Mouse (Mus musculus) liver, postnatal 0 days (tissue): ENCODE results near the gene Cerkl. TPM values are rescaled to one million over a fixed set of nuclear protein-coding genes. Genes with fewer than 3 reads are reported as not detected.

Experiments used
- ATAC-seq: fragments of 200-750 bp; cut with Nextera tagmentation; 2 replicates; pipeline ENCODE4 v1.8.0; 2017; ENCODE audit warnings: mild to moderate bottlenecking, moderate library complexity
- DNase-seq: peaks from one replicate; pipeline ENCODE4 v3.0.0-alpha.2; 2016
- H3K27ac ChIP-seq: fragments of 300-500 bp; sonication (generic); 2 replicates; pipeline ENCODE4 v1.5.1; 2014; ENCODE audit warnings: antibody characterized with exemption, moderate library complexity, mild to moderate bottlenecking, low read depth
- H3K27me3 ChIP-seq: fragments of 300-500 bp; sonication (generic); 2 replicates; pipeline ENCODE4 v1.6.1; 2014; ENCODE audit warnings: low read length, control low read depth, mixed read lengths; ENCODE audit not compliant: insufficient read depth
- H3K36me3 ChIP-seq: fragments of 300-500 bp; sonication (generic); replicated peaks from 2 replicates; pipeline ENCODE4 v1.6.1; 2014; ENCODE audit warnings: mild to moderate bottlenecking, control low read depth, low read length, moderate library complexity, mixed read lengths; ENCODE audit not compliant: insufficient read depth
- H3K4me1 ChIP-seq: fragments of 300-500 bp; sonication (generic); 2 replicates; pipeline ENCODE4 v1.6.1; 2014; ENCODE audit warnings: antibody characterized with exemption, mild to moderate bottlenecking, control low read depth; ENCODE audit not compliant: insufficient read depth
- H3K4me2 ChIP-seq: fragments of 300-500 bp; sonication (generic); 2 replicates; pipeline ENCODE4 v1.6.1; 2014; ENCODE audit warnings: low read depth, mild to moderate bottlenecking, low read length, moderate library complexity, mixed read lengths
- H3K4me3 ChIP-seq: fragments of 300-500 bp; sonication (generic); 2 replicates; pipeline ENCODE4 v1.5.1; 2014; ENCODE audit warnings: low read depth, low read length
- H3K9ac ChIP-seq: fragments of 300-500 bp; sonication (generic); replicated peaks from 2 replicates; pipeline ENCODE4 v1.6.1; 2014; ENCODE audit warnings: mild to moderate bottlenecking, moderate library complexity
- H3K9me3 ChIP-seq: fragments of 300-500 bp; sonication (generic); 2 replicates; pipeline ENCODE4 v1.6.1; 2016; ENCODE audit warnings: mild to moderate bottlenecking, control low read depth, low read length, mixed read lengths
- CTCF ChIP-seq: sonication (generic); IDR thresholded peaks from 2 replicates; pipeline ENCODE4 v1.5.1; 2016; ENCODE audit warnings: antibody characterized with exemption, low read depth
- EP300 ChIP-seq: IDR thresholded peaks from 2 replicates; pipeline ENCODE4 v1.6.1; 2016; ENCODE audit warnings: antibody characterized with exemption, low read depth, mild to moderate bottlenecking
- WGBS: fragments of 180-500 bp; shearing (Covaris S2); extraction: QIAGEN DNeasy Blood & Tissue Kit; methylation state at CpG from one replicate; pipeline ENCODE4 v1.1.7; 2014; ENCODE audit not compliant: insufficient replicate concordance; 5-methylcytosine and 5-hydroxymethylcytosine counted together
- polyA plus RNA-seq: library from polyadenylated mRNA; unstranded; fragments of >200 nt; fragmentation: Nextera tagmentation; extraction: Ambion mirVana; gene quantifications from 2 replicates; pipeline ENCODE4 v1.2.1, GENCODE M21; 2015

The Cerkl gene
- polyA plus RNA-seq, 1 experiment from 2014 or later = 6.6 TPM

- Histone ChIP-seq H3K4me2 (no peak overlapping the region), H3K4me1 (no peaks in the 10 kb centered on the region), H3K27ac (no peak overlapping the region), H3K9ac (no peak overlapping the region), H3K27me3 (no peaks in the 10 kb centered on the region), H3K4me3 (no peak overlapping the region), H3K36me3 (no peaks in the 10 kb centered on the region), H3K9me3 (no peaks in the 10 kb centered on the region)
- no peak for ATAC-seq
- WGBS = 59% methylated on average over 6 of the region's 6 CpGs
- no peak for DNase-seq
- TF ChIP-seq CTCF (no peak), EP300 (no peak)
These were observed 94.6 kb downstream of the Cerkl start for GRCm38 (mm10) chr2:79362029-79362428.

- no peaks in the 10 kb centered on the region for H3K27me3 ChIP-seq
- TF ChIP-seq CTCF (no peak), EP300 (no peak)
- no peak for ATAC-seq
- no peak overlapping the region for H3K9ac ChIP-seq
- no peak overlapping the region for H3K4me2 ChIP-seq
- H3K36me3 ChIP-seq = no peaks in the 10 kb centered on the region
- H3K4me3 ChIP-seq = no peak overlapping the region
- no peak overlapping the region for H3K27ac ChIP-seq
- WGBS = 71% methylated on average over 3 of the region's 3 CpGs
- no peaks in the 10 kb centered on the region for H3K4me1 ChIP-seq
- no peak for DNase-seq
- H3K9me3 ChIP-seq = no peaks in the 10 kb centered on the region
These were observed 98.8 kb downstream of the Cerkl start for GRCm38 (mm10) chr2:79357835-79358234.

DNA sequence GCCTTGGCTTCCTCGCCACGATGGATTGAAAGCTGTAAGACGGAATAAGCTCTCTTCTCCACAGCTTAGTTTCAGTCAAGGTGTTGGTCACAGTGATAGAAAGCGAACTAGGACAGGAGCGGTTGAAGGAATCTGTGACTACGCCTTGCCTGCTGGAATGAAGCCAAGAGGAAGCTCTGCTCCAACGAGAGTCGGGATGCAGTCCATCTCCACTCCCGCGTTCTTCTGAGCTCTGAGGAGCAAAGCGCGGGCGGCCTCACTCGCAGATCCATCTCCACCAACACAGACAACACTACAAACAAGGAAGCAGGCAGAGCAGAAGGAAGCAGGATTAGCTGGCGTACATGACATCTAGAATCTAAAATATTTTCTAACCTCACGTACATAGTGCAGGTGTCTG is 101.8 kb downstream of the Cerkl start:
- no peaks in the 10 kb centered on the region for H3K4me1 ChIP-seq
- ATAC-seq (no peak), DNase-seq (no peak)
- H3K4me2 ChIP-seq = no peak overlapping the region
- no peak overlapping the region for H3K9ac ChIP-seq
- no peaks in the 10 kb centered on the region for H3K27me3 ChIP-seq
- no peak overlapping the region for H3K27ac ChIP-seq
- no peak for TF ChIP-seq EP300
- WGBS = 87% methylated on average over 16 of the region's 16 CpGs
- H3K36me3 ChIP-seq = no peaks in the 10 kb centered on the region
- H3K9me3 ChIP-seq = no peaks in the 10 kb centered on the region
- H3K4me3 ChIP-seq = no peak overlapping the region

- H3K9ac ChIP-seq = no peak overlapping the region
- no peaks in the 10 kb centered on the region for H3K36me3 ChIP-seq
- H3K4me1 ChIP-seq = no peaks in the 10 kb centered on the region
- no peak overlapping the region for H3K4me3 ChIP-seq
- ATAC-seq (no peak), DNase-seq (no peak)
- H3K4me2 ChIP-seq = no peak overlapping the region
- no peaks in the 10 kb centered on the region for H3K9me3 ChIP-seq
- H3K27me3 ChIP-seq = no peaks in the 10 kb centered on the region
- 72% methylated on average over 4 of the region's 4 CpGs for WGBS
- TF ChIP-seq CTCF (no peak), EP300 (no peak)
- no peak overlapping the region for H3K27ac ChIP-seq
These were observed 104.3 kb downstream of the Cerkl start for GRCm38 (mm10) chr2:79352100-79352802.

GRCm38 (mm10) chr2:79351179-79352099 is 105.1 kb downstream of the Cerkl start:
- no peaks in the 10 kb centered on the region for H3K9me3 ChIP-seq
- no peak overlapping the region for H3K4me3 ChIP-seq
- ATAC-seq = no peak
- no peak overlapping the region for H3K27ac ChIP-seq
- TF ChIP-seq EP300 (no peak), CTCF (no peak)
- no peak overlapping the region for H3K4me2 ChIP-seq
- H3K27me3 ChIP-seq = no peaks in the 10 kb centered on the region
- no peaks in the 10 kb centered on the region for H3K4me1 ChIP-seq
- H3K9ac ChIP-seq = no peak overlapping the region
- no peaks in the 10 kb centered on the region for H3K36me3 ChIP-seq
- no peak for DNase-seq
- WGBS = 74% methylated on average over 6 of the region's 6 CpGs

DNA sequence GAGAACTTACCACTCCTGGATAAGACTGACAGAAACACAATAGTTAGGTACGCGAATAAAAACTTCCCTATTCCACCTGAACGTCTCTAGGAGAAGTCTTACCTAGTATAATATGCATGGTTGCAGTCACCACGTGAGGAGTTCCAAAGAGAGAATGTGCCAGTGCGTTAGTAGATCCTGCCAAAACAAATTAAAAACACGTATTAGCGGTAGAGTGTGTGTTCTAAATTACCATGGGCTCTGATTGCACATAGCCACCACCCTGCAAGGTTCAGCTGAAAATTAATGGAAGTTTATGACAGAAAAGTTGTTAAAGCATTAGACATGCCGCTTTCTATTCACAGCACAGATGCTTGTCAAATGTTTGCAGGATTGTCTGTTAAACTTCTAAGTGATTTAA is 113.5 kb downstream of the Cerkl start:
- TF ChIP-seq CTCF = no peak
- no peak for TF ChIP-seq EP300
- no peak for DNase-seq
- no peak overlapping the region for H3K4me2 ChIP-seq
- H3K36me3 ChIP-seq = no peaks in the 10 kb centered on the region
- no peak overlapping the region for H3K27ac ChIP-seq
- H3K4me3 ChIP-seq = no peak overlapping the region
- 86% methylated on average over 8 of the region's 8 CpGs for WGBS
- H3K4me1 ChIP-seq = no peaks in the 10 kb centered on the region
- H3K27me3 ChIP-seq = no peaks in the 10 kb centered on the region
- H3K9ac ChIP-seq = no peak overlapping the region
- no peaks in the 10 kb centered on the region for H3K9me3 ChIP-seq
- ATAC-seq = no peak
